Mouse (Mus musculus): ENCODE results near the gene Cdk8. TPM values are rescaled to one million over a fixed set of nuclear protein-coding genes. Genes with fewer than 3 reads are reported as not detected.

The Cdk8 gene
- polyA plus RNA-seq, 1 experiment from 2014 or later = 21.2 TPM

DNA sequence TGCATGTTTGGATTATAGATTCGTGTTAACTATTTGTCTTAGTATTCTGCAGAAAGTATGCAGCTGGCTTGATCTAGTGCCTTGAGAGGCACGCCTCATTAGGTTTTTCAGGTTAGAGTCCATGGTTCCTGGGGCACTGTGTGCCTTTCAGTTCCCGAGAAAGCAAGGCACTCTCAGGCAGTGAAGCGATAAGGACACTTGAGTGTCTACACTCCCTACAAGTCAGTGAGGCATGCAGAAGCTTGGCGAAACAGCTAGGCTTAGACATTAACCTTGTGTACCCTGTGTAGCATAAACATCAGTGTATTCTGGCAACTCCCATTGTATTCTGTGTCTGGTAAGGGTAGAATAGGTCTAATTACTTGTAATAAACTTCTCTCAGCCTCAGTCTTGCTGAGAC is 25.5 kb upstream of the Cdk8 start:
- H3K4me3 ChIP-seq = no peak overlapping the region
- peaks cover 67% of the 10 kb centered on the region for H3K36me3 ChIP-seq (replicated peaks)
- H3K27me3 ChIP-seq (replicated peaks) = no peaks in the 10 kb centered on the region
- WGBS = 96% methylated on average over 5 of the region's 5 CpGs
- no peak overlapping the region for H3K4me2 ChIP-seq
- H3K27ac ChIP-seq = no peak overlapping the region
- no peaks in the 10 kb centered on the region for H3K4me1 ChIP-seq
- no peak for ATAC-seq (replicated peaks)
- H3K9ac ChIP-seq = no peak overlapping the region
- H3K9me3 ChIP-seq = no peaks in the 10 kb centered on the region

DNA sequence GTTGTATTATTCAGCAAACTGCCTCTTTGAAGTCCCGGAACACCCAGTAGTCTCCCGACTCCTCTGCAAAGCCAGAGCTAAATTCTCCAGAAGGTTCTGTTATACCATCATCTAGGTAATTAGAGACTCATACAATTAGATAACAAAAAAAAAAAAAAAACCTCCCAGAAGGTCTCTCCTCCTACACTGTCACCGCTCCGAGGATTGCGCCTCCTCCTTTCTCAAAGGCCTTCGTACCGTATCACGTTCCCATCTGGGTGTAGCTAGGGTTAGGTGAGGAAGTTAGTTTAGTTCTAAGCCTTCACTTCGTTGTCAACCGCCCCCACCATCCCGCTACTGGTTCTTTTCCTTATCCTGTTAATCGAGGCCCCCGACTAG is 10.5 kb upstream of the Cdk8 start:
- peak overlapping the region; percentile 88 for H3K4me3 ChIP-seq
- peak overlapping the region; percentile 44 for H3K9ac ChIP-seq
- peaks cover 20% of the 10 kb centered on the region for H3K36me3 ChIP-seq (replicated peaks)
- no peaks in the 10 kb centered on the region for H3K9me3 ChIP-seq
- ATAC-seq (replicated peaks) = peak; percentile 74
- H3K4me2 ChIP-seq = peak overlapping the region; percentile 66
- peak overlapping the region; percentile 98 for H3K27ac ChIP-seq
- WGBS = 8% methylated on average over 13 of the region's 13 CpGs
- no peaks in the 10 kb centered on the region for H3K27me3 ChIP-seq (replicated peaks)
- H3K4me1 ChIP-seq = peaks cover 21% of the 10 kb centered on the region

DNA sequence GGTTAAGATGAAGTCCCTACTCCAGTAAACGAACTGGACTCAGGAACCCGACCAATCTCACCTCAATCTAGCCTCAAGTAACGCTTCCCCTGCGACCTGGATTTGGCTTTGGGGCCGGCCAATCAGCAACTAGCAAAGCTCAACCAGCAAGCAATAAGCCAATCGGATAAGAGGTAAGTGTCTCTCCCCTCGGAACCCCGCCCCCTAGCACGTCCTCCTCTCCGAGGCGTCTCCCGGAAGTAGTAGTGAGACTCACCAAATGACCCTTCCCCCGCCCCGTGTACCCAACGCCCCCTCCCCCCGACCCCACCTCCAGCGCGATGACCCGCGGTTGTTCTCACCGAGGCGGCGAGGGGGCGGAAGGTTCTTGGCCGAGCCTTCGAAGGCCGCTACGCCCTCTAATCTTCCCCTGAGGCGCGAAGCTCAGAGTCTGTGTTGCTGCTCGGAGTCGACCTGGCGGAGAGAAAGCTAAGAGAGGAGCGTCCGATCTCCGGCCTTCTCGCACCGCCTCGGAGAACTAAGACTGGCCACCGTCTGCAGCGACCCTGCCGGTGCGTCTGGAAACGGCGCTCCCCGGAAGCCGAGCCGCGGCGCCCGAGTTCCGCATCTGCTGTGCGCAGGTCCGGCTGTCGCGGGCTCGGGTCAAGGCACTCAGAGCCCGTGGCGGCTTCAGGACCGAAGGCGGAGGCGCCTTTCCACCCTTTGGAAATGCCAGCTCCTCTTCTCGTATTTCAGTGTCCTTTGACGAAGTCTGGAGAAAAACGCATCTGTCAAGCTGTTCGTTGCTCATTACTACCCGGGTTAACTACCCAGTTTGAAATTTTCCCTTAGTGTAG is 9.9 kb upstream of the Cdk8 start, which contains the start of gene Rnf6:
TSS of gene Rnf6 (minus strand) at position 677 of the 836 bp plus-strand sequence.
- ATAC-seq (replicated peaks) = peak; percentile 99
- Histone ChIP-seq H3K36me3 (replicated peaks) (peaks cover 14% of the 10 kb centered on the region), H3K9me3 (no peaks in the 10 kb centered on the region), H3K27me3 (replicated peaks) (no peaks in the 10 kb centered on the region), H3K27ac (peak within 1 kb of the TSS; percentile 98), H3K4me2 (peak within 1 kb of the TSS; percentile 66), H3K4me1 (peaks cover 21% of the 10 kb centered on the region), H3K9ac (peak within 1 kb of the TSS; percentile 85), H3K4me3 (peak within 1 kb of the TSS; percentile 88)
- WGBS = under 1% methylated on average over 66 of the region's 67 CpGs

DNA sequence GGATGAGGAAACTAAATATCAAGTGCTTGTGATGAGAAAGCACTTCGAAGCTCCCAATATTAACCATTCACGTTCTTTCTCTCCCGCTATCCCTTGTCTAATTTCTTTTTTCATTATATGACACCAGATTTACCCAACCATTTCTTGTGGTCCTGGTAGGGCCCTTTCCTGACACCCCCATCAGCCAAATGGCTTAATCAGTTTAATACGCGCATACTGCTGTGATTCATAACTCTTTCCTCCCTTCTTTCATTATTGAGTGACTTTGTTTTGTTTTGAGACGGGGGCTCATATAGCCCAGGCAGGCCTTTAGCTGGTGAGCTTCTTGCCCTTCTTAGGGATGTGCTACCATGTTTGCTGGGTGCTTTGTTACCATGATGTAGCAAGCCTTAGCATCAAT is 9.3 kb upstream of the Cdk8 start:
- ATAC-seq (replicated peaks) = no peak
- H3K27me3 ChIP-seq (replicated peaks) = no peaks in the 10 kb centered on the region
- H3K4me2 ChIP-seq = peak overlapping the region; percentile 66
- H3K36me3 ChIP-seq (replicated peaks) = peaks cover 13% of the 10 kb centered on the region; the same call in 1 of the 2 replicates
- peak overlapping the region; percentile 98 for H3K27ac ChIP-seq
- H3K4me3 ChIP-seq = peak overlapping the region; percentile 88
- peaks cover 21% of the 10 kb centered on the region for H3K4me1 ChIP-seq
- peak overlapping the region; percentile 85 for H3K9ac ChIP-seq
- H3K9me3 ChIP-seq = no peaks in the 10 kb centered on the region
- WGBS = 24% methylated on average over 6 of the region's 6 CpGs

DNA sequence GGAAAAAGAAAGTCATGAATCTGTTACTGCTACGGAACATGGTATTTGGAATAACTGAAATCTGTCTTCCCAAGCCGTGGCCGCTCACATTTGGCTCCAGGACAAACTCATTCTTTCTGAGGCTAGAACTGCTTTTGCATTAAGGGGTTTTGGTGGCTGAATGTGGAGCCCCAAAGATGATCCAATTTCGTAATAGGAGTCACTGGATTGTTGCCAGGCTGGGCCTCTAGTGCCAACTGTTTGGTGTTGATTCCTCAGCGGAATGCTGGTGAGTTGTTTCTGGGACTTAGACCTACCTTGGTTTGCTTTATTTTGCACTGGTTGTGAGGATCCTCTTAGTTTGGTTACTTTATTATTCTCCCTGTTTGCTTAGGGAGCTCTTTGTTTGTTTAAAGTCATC is 7.2 kb upstream of the Cdk8 start:
- H3K36me3 ChIP-seq (replicated peaks) = no peaks in the 10 kb centered on the region
- no peak overlapping the region for H3K4me2 ChIP-seq
- no peak overlapping the region for H3K4me3 ChIP-seq
- 92% methylated on average over 5 of the region's 5 CpGs for WGBS
- ATAC-seq (replicated peaks) = no peak
- H3K9ac ChIP-seq = no peak overlapping the region
- no peak overlapping the region for H3K27ac ChIP-seq
- H3K4me1 ChIP-seq = peaks cover 21% of the 10 kb centered on the region
- no peaks in the 10 kb centered on the region for H3K9me3 ChIP-seq
- no peaks in the 10 kb centered on the region for H3K27me3 ChIP-seq (replicated peaks)

DNA sequence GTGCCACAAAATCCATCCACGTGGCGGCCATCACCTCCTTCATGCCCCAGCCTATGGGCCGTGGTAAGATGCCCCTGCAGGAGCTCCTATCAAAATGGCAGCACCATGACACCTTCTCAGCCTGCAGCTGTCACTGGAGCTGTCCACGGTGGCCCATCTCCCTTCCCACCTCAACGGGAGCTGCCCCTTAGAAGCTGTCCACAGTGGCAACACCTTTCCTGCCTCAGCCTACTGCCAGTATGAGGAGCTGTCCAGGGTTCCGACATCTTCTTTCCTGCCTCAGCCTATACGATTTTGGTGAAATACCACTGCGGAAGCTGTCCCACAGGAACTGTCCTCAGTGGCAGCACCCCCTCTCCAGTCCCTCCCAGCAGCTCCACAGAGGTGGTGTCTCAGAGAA is 3.5 kb upstream of the Cdk8 start:
- 90% methylated on average over 8 of the region's 8 CpGs for WGBS
- no peak overlapping the region for H3K27ac ChIP-seq
- H3K9ac ChIP-seq = no peak overlapping the region
- H3K9me3 ChIP-seq = no peaks in the 10 kb centered on the region
- no peak overlapping the region for H3K4me2 ChIP-seq
- no peak for ATAC-seq (replicated peaks)
- H3K36me3 ChIP-seq (replicated peaks) = no peaks in the 10 kb centered on the region
- H3K4me3 ChIP-seq = no peak overlapping the region
- no peaks in the 10 kb centered on the region for H3K27me3 ChIP-seq (replicated peaks)
- peaks cover 12% of the 10 kb centered on the region for H3K4me1 ChIP-seq

DNA sequence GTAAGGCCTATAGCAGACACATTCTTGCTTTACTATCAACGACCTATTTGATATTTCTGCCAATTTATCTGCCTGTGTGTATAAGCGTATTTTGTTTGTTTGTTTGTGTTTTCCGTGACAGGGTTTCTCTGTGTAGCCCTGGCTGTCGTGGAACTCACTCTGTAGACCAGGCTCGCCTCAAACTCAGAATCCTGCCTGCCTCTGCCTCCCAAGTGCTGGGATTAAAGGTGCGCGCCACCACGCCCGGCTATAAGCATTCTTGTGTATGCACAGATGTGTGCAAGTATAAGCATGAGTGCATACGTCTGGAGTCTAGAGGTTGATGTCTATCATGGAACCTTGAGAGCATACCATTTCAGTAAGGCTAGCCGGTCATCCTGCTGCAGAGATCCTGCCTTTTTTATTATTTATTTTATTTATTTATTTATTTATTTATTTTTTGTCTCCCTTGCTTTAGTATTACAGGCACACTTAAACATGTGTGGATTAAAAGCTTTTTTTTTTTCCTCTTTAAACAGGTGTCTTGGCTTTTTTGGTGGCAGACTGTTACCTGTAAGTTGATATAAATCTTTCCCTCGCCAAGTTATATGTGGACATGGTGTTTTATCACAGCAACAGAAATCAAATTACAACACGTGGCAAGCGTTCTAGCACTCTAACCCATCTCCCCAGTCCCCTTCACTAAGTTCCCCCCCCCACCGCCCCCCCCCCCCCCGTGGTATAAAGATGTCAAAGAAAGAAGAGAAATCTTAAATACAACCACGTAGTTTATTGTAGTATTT is 970 bp upstream of the Cdk8 start:
- H3K4me2 ChIP-seq = peak overlapping the region; percentile 65
- ATAC-seq (replicated peaks) = peak; percentile 12
- H3K27me3 ChIP-seq (replicated peaks) = no peaks in the 10 kb centered on the region
- no peaks in the 10 kb centered on the region for H3K9me3 ChIP-seq
- peak overlapping the region; percentile 96 for H3K27ac ChIP-seq
- WGBS = 58% methylated on average over 17 of the region's 17 CpGs
- no peaks in the 10 kb centered on the region for H3K36me3 ChIP-seq (replicated peaks)
- H3K4me1 ChIP-seq = peaks cover 30% of the 10 kb centered on the region
- H3K9ac ChIP-seq = peak overlapping the region; percentile 79
- peak overlapping the region; percentile 91 for H3K4me3 ChIP-seq

DNA sequence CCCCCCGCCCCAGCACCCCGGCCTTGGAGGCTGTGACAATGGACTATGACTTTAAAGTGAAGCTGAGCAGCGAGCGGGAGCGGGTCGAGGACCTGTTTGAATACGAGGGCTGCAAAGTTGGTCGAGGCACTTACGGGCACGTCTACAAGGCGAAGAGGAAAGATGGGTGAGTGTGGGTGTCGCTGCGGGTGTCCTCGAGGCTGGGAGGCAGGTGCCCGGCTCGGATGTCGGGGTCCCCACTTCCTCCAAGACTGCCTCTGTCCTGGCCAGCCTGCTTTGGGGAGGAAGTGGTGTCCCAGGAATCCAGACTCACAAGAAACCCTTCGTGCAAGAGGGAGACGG is 596 bp downstream of the Cdk8 start:
- no peaks in the 10 kb centered on the region for H3K27me3 ChIP-seq (replicated peaks)
- H3K4me2 ChIP-seq = peak overlapping the region; percentile 65
- WGBS = 0% methylated on average over 19 of the region's 19 CpGs
- H3K9me3 ChIP-seq = no peaks in the 10 kb centered on the region
- peak; percentile 24; the same call in 1 of the 2 replicates for ATAC-seq (replicated peaks)
- peak overlapping the region; percentile 79 for H3K9ac ChIP-seq
- no peaks in the 10 kb centered on the region for H3K36me3 ChIP-seq (replicated peaks)
- H3K4me3 ChIP-seq = peak overlapping the region; percentile 91
- H3K27ac ChIP-seq = peak overlapping the region; percentile 96
- H3K4me1 ChIP-seq = peaks cover 30% of the 10 kb centered on the region

DNA sequence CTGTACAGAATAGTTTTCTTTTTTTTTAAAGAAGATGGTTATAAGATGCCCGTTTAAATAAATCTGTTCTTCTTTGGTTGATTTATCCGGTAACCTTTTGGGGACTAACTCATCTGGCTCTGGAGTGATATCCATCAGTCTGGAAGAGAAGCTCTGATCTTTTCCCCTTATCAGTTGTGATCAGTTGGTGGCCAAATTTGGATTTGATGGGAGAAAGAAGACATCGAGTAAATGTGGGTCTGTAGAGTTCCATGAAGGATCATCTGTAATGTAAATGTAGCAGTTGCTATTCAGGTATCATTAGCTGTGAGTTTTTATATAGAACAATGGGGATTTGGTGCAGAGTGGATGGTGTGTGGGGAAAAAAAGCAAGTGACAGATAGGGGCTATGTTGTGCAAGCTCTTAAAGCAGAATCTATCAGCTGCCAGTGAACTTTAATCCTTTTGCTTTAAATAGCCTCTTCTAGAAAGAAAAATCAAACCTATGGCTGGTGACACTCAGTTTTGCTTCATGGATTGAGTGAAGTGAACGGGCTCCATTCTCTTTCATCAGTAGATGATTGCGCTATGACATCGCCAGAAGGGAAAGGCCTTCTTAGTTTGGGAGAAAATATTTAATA is 1.1 kb downstream of the Cdk8 start:
- peak overlapping the region; percentile 79 for H3K9ac ChIP-seq
- 25% methylated on average over 6 of the region's 6 CpGs for WGBS
- peak overlapping the region; percentile 65 for H3K4me2 ChIP-seq
- H3K4me3 ChIP-seq = peak overlapping the region; percentile 91
- H3K4me1 ChIP-seq = peaks cover 32% of the 10 kb centered on the region
- peak overlapping the region; percentile 24; the same call in 1 of the 2 replicates for H3K27ac ChIP-seq
- ATAC-seq (replicated peaks) = no peak
- H3K27me3 ChIP-seq (replicated peaks) = no peaks in the 10 kb centered on the region
- H3K36me3 ChIP-seq (replicated peaks) = no peaks in the 10 kb centered on the region
- H3K9me3 ChIP-seq = no peaks in the 10 kb centered on the region

DNA sequence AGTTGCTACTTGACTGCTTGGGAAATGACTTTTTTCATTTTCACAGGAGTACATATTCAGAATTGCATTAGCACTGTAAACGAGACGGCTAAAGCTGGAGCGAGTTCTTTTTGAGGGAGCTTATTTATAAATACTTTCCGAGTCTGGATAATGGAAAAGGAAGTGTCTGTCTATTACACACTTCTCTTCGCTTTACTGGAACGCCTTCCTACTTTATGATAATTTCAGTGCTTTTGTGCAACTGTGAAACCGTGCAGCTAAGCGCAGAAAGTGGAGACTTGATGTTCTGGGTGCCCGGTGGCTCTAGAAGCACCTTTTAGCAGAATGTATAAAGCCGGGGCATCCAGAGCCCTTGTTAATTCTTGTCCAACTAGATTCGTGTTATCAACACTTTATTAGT is 1.8 kb downstream of the Cdk8 start:
- WGBS = 61% methylated on average over 11 of the region's 11 CpGs
- Histone ChIP-seq H3K27me3 (replicated peaks) (no peaks in the 10 kb centered on the region), H3K9me3 (no peaks in the 10 kb centered on the region), H3K4me1 (peaks cover 33% of the 10 kb centered on the region), H3K4me2 (peak overlapping the region; percentile 65), H3K9ac (peak overlapping the region; percentile 79), H3K36me3 (replicated peaks) (no peaks in the 10 kb centered on the region), H3K27ac (no peak overlapping the region), H3K4me3 (peak overlapping the region; percentile 91)
- no peak for ATAC-seq (replicated peaks)

DNA sequence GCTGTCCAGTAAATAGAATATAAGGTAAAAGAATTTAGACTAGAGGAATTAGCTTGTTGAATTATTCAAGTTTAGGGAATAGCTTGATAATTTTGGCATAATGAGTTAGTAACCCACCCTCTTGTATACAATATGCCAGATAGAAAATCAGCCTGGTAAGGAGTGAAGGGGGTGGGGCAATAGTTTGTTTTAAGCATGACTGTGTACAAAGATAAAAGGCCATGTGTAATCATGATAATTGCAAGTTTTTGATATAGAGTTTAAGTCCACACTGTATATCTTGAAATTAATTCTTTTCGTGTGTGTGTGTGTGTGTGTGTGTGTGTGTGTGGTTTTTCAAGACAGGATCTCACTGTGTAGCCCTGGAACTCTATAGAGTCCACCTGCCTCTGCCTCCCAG is 3.3 kb downstream of the Cdk8 start:
- H3K27me3 ChIP-seq (replicated peaks) = no peaks in the 10 kb centered on the region
- no peak overlapping the region for H3K27ac ChIP-seq
- no peaks in the 10 kb centered on the region for H3K9me3 ChIP-seq
- no peak overlapping the region for H3K9ac ChIP-seq
- H3K4me1 ChIP-seq = peaks cover 33% of the 10 kb centered on the region
- no peaks in the 10 kb centered on the region for H3K36me3 ChIP-seq (replicated peaks)
- 82% methylated on average over 1 of the region's 1 CpGs for WGBS
- H3K4me2 ChIP-seq = no peak overlapping the region; the same call in 1 of the 2 replicates
- ATAC-seq (replicated peaks) = no peak
- no peak overlapping the region for H3K4me3 ChIP-seq

DNA sequence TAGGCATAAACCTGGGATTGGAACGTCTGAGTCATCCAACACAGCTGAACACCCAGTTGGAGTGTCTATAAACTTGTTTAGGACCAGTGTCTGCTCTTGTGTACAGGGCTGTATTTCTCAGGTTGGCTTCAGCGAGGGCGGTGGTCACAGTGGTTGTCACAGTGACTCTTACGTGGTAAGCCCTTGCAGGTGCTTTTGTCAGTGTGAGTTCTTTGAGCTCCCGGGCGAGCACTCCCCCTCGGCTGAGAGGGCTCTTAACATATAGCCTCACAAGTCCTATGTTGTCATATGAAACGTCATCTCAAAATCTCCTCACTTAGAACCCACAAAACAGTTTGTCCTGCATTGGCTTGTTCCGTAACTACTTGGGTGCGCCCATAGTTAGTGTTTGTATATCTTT is 7.2 kb downstream of the Cdk8 start:
- 89% methylated on average over 10 of the region's 10 CpGs for WGBS
- Histone ChIP-seq H3K4me2 (no peak overlapping the region), H3K27ac (no peak overlapping the region), H3K9ac (no peak overlapping the region), H3K36me3 (replicated peaks) (no peaks in the 10 kb centered on the region), H3K4me1 (peaks cover 16% of the 10 kb centered on the region), H3K27me3 (replicated peaks) (no peaks in the 10 kb centered on the region), H3K4me3 (no peak overlapping the region), H3K9me3 (no peaks in the 10 kb centered on the region)
- ATAC-seq (replicated peaks) = no peak
